Mouse (Mus musculus): Measurements from ENCODE around the gene Adarb1.

The Adarb1 gene

DNA sequence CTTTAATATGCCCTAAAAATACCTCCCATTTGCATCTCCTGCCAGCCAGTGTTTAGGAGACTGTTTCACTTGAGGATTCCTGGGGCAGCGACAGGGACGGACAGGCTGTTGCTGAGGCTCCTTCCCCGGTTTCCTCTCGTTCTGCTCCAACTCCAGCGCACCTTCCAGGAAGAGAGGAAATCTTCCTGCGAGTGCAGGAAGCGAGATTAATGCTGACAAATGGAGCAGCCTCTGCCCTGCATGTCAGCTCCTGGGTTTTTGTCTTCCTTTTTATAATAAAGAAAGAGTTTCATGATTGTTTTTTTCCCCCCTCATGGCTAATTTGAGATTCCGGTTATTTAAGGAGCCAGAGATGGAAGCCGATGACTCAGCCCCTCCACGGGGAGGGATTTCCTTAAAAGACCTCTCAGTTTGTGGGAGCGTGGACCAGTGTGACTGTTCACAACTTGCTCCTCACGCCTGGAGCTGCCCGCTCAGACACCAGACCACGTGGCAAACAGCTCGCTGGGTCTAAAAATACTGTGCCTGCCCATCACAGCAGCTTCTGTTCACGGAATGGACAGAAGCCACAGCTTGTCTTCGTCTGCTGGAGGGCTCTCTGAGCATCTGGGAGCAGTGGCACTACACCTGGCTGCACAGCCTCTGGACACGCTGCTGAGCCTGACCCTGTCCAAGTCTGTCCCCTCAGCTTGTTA is 16.5 kb upstream of the Adarb1 start:
- DNase-seq, result no peak

DNA sequence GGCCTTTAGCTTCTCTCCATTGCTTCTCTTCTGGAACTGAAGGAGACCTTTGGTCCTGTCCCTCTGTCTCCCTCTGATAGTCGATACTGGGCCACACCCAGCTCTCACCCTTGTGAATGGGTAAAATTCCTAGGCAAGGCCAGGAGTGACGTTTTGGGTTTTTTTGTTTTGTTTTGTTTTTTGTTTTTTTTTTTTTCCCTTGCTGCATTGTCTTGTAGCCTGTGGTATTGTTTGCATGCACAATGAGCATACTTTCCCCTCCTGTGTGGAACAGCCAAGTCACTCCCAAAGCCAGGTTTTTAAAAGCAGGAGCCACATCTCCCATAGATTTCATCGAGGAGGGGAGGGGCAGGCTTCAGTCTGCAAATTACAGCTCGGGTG is 16.0 kb upstream of the Adarb1 start:
- DNase-seq, result no peak

DNA sequence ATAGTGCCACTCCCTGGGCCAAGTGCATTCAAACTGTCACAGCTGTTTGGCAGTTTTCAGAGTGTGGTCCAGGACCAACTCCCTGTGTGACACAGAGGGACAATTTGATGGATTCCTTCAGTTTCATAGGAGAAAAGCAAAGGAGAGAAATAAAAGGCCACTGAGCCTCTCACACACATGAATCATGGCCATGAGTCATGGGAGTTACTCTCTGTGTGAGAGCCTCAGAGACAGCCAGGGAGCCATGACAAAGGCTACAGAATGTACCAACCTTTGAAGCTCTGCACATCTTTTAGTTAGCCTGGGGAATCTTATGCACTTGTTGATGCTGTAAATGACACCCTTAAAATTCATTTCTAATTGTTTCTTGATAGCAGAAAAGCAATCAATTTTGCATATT is 12.7 kb upstream of the Adarb1 start:
- no peak for DNase-seq

DNA sequence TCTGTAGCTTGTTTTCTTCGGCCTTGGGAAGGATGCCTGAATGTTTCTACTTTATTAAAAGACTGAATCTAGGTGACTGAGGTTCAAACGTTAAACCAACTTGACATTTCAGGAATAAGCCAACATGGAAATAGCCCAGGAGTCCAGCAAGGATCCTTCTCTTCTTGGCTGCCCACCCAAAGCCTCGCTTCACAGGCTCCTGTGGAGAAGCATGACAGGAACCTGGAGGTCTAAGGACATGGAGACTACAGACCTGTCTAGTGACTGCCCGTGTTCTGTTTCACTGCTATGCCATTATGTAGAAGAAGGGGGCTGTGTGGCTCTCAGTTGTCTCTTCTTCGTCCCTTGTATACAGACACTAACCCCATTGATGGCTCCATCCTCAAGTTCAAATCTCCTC is 11.9 kb upstream of the Adarb1 start:
- no peak for DNase-seq

- DNase-seq, result no peak
These were observed 9.5 kb upstream of the Adarb1 start for GRCm38 (mm10) chr10:77427610-77428009.

DNA sequence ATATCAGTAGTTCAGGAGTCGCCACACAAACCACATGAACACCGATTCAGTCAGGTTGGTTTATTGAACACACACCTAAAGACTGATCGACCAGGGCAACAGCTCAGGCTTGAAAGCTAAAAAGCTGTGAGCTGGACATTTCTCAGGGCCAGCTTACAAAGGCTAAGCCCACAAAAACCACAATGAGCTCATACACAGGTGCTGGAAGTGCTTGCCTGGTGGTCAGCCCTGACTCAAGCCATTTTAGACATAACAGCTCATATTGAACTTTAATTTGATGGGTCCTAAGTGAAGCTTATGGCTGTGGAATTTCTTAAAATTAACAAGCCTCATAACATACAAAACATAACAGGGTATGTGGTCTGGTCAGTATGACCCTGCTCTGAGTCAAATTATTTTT is 2.1 kb upstream of the Adarb1 start:
- no peak for DNase-seq

DNA sequence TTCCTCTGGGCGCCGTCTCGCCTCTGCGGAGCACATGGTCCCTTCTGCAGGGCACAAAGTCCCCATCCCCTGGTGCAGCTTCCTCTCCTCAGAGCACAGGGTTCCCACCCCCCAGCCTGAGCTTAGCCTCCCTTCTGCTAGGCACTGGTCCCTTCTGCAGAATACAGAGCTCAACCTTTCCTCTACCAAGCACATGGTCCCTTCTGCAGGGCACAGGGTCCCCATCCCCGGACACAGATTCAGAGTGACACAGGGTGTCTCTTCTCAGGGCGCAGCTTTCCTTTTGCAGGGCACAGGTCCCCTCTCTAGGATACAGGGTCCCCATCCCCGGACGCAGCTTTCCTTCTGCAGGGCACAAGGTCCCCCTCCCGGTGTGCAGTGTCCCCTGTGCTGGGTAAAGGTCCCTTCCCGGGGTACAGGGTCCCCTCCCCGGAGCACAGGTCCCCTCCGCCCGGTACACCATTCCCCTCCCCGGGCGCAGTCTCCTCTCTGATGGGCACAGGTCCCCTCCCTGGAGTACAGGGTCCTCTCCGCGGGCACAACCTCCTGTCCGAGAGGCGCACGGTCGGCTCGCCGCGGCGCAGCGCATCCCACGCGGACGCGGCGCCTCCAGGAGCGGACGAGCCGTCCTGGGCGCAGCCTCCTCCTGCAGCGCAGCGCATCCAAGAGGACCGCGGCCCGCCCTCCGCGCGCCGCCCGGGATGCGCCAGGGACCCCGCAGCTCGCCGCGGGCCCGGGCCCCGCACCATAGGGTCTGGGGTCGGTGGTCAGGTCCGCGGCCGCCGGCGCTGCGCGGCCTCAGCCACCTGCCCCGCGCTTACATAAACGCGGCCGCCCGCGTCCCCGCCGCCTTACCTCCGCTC is 599 bp downstream of the Adarb1 start:
- DNase-seq, result no peak

DNA sequence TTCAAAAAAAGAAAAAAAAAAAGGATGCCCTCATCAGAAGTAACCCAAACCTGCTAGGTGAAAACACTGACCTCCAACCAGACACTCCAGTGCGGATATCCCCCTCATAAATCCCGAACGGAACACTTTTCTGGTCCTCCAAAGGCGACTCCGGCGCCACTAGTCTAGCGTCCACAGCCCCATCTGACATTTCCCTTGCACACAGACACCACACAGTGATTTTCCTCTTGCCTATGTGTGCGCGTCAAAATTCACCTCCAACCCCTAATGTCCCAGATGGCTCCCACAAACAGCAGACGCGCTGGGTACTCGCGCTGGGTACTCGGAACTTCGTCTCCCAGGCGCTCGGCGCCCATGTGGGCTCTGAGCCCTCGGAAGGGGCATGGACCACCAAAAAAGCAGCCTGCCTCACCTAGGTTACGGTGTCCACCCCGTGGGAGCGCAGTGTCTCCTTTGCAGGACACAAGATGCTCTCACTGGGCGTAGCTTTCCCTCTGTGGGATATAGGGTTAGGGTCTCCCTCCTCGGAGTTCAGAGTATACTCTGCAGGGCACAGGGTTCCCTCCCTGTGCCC is 1.3 kb downstream of the Adarb1 start:
- DNase-seq, result no peak

DNA sequence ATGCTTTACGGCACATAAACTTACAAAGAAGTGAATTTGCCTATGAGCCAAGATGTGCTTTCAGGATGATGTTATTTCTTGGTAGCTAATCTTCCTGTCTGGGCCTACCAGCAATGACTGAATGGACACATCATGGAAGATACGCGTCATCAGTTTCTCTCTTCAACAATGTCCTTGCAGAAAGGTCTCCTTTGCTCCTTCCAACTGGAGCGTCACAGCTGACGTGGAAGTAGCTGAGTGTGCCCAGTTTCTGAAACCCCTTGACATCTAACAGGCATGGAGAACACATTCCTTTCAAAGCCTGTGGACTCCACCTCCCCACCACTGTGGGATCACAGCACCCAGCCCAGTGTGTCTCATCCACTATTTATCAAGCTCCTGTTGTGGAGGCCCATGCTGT is 2.2 kb downstream of the Adarb1 start:
- DNase-seq, result no peak

- DNase-seq, result no peak
These were observed 4.3 kb downstream of the Adarb1 start for GRCm38 (mm10) chr10:77413791-77414190.

DNA sequence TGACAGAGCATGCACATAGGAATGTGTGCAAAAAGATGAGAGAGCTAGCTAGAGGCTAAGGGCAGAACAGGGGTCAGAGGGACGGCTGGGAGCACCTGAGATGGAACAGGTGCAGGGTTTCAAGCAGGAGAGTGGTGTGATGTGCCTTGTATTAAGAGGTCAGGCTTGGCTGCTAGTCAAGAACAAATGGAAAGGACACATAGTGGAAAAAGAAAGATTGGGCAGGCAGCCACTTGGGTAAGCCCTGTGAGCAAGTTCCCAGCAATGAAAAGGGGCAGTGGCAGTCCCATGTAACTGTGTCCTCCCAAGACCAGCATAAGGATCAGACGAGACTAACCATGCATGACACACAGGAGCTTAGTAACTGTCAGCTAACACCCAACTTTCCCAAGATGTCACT is 8.9 kb downstream of the Adarb1 start:
- DNase-seq, result no peak

GRCm38 (mm10) chr10:77408241-77408640 is 9.8 kb downstream of the Adarb1 start:
- no peak for DNase-seq

DNA sequence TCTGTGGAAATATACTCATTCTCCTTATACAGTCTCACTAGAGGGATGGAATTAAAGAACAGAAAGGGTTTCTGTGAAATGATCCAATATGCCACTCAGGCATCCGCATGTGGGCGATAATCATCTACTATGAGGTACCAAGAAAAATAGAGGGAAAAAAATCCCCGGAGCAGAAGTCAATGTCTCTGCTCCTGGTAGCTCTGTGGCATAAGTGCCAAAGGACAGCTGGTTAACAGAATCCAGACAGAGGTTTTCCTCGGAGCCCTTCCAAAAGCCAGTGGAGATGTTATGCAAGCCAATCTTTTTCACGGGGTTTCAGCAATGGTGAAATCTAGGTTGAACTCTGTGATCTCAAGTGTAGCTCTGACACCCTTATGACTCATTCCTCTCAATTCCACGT is 11.6 kb downstream of the Adarb1 start:
- DNase-seq, result no peak

GRCm38 (mm10) chr10:77402463-77402862 is 15.6 kb downstream of the Adarb1 start:
- DNase-seq, result no peak

- DNase-seq, result no peak
These were observed 17.0 kb downstream of the Adarb1 start for GRCm38 (mm10) chr10:77401039-77401438.

GRCm38 (mm10) chr10:77399938-77400337 is 18.1 kb downstream of the Adarb1 start:
- no peak for DNase-seq

GRCm38 (mm10) chr10:77398082-77398481 is 20.0 kb downstream of the Adarb1 start:
- DNase-seq, result no peak

- no peak for DNase-seq
These were observed 20.9 kb downstream of the Adarb1 start for GRCm38 (mm10) chr10:77397056-77397642.

- DNase-seq, result no peak
These were observed 22.1 kb downstream of the Adarb1 start for GRCm38 (mm10) chr10:77396015-77396414.

- no peak for DNase-seq
These were observed 27.0 kb downstream of the Adarb1 start for GRCm38 (mm10) chr10:77391072-77391471.

DNA sequence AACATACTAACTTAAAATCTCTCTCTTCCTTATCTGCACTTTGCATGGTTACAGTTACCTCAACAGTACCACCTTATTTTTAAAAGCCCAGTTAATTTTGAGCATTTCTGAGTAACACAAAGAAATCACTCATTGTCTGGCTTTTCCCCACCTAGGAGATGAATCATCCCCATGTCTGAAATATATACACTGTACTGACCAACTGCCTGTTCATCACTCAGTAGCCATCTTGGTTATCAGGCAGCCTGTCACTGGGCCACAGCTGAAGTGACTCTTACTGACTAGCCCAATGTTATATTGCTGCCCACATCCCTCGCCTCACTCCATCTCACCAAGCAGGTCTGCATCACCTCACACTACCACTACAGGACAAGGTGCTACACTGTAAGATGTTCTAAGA is 30.5 kb downstream of the Adarb1 start:
- no peak for DNase-seq

GRCm38 (mm10) chr10:77385731-77386130 is 32.3 kb downstream of the Adarb1 start:
- DNase-seq, result no peak

DNA sequence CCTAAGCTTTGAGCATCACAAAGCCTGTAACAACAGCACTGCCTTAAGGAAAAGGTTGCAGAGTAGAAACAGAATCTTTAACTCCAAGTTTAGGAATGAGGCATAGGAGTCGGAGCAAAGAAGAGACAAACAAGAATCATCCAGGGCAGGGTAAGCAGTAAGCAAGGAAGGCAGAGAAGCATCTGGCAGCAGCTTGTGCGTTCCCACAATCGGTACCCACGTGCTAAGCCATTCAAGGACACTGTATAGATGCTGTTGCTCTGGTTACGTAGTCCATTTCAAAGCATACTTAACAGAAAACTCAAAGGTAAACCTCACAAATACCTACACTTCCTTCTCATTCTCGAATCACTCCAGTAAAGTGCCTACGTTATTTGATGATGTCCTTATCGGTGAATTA is 35.0 kb downstream of the Adarb1 start:
- no peak for DNase-seq

DNA sequence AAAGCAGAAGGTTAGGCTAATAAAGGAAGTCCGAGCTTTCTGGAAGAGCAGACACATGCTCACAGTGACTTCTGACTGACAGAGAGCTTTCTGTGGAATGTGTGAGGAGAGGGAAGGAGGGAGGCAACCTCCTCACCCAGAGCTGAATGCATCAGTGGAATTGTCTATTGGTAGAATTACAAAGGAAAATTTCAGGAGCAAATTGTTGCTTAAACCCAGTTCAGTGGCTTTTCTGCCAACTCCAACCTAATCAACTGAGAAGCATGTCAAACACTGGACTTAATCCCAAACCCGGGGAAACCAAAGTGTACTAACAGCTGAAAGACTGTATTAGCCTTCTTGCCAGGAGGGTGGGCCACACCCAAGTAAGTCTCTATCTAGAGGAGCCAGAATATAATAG is 36.9 kb downstream of the Adarb1 start:
- DNase-seq, result no peak
